Mouse (Mus musculus) midbrain, embryonic 15.5 days (tissue): ENCODE results near the gene Gh. TPM values are rescaled to one million over a fixed set of nuclear protein-coding genes. Genes with fewer than 3 reads are reported as not detected.
A peak's percentile ranks its signal among the peaks of the same experiment; 100 is the strongest.

Source experiments
- ATAC-seq: fragments of 200-750 bp; cut with Nextera tagmentation; replicated peaks from 2 replicates; pipeline ENCODE4 v1.8.0; 2017; ENCODE audit warnings: moderate TSS enrichment
- H3K27ac ChIP-seq: fragments of 300-500 bp; sonication (generic); 2 replicates; pipeline ENCODE4 v1.5.1; 2015; ENCODE audit warnings: mild to moderate bottlenecking, inconsistent platforms
- H3K27me3 ChIP-seq: fragments of 300-500 bp; sonication (generic); replicated peaks from 2 replicates; pipeline ENCODE4 v1.6.1; 2015; ENCODE audit warnings: inconsistent platforms
- H3K36me3 ChIP-seq: fragments of 300-500 bp; sonication (generic); replicated peaks from 2 replicates; pipeline ENCODE4 v1.6.1; 2015; ENCODE audit warnings: inconsistent platforms
- H3K4me1 ChIP-seq: fragments of 300-500 bp; sonication (generic); 2 replicates; pipeline ENCODE4 v1.6.1; 2015; ENCODE audit warnings: inconsistent platforms
- H3K4me2 ChIP-seq: fragments of 300-500 bp; sonication (generic); 2 replicates; pipeline ENCODE4 v1.6.1; 2015; ENCODE audit warnings: inconsistent platforms, mild to moderate bottlenecking, moderate library complexity
- H3K4me3 ChIP-seq: fragments of 300-500 bp; sonication (generic); 2 replicates; pipeline ENCODE4 v1.5.1; 2015; ENCODE audit warnings: mild to moderate bottlenecking, inconsistent platforms
- H3K9ac ChIP-seq: fragments of 300-500 bp; sonication (generic); 2 replicates; pipeline ENCODE4 v1.6.1; 2015; ENCODE audit warnings: mild to moderate bottlenecking, inconsistent platforms
- H3K9me3 ChIP-seq: fragments of 300-500 bp; sonication (generic); 2 replicates; pipeline ENCODE4 v1.6.1; 2016; ENCODE audit warnings: inconsistent platforms
- WGBS: fragments of 180-500 bp; shearing (Covaris S2); methylation state at CpG from one replicate; pipeline ENCODE4 v1.1.7; 2015; ENCODE audit warnings: mixed read lengths; 5-methylcytosine and 5-hydroxymethylcytosine counted together
- polyA plus RNA-seq: library from polyadenylated mRNA; unstranded; fragments of >200 nt; fragmentation: Nextera tagmentation; extraction: Ambion mirVana; gene quantifications from 2 replicates; pipeline ENCODE4 v1.2.1, GENCODE M21; 2015

The Gh gene
- polyA plus RNA-seq, 1 experiment from 2014 or later, result not detected

DNA sequence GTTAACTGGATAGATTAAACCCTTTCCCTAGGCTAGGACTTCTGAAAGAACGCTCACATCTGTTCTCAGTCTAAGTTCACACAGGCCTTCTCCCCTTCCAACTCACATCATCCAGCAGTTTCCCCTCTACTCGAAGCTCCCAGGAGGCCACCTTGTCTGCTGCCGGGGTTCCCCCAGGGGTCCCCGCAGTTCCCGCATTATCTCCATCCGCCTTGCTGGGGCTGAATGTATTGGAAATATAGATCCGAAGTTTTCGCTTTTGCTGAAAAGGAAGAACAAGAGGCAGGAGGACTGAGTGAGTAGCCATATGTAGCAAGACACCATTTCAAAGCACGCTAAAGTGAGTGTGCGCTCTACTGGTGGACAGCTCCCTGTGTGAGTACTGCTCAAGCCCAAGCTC lies 35.2 kb downstream of the Gh start:
- H3K9ac ChIP-seq, result no peak overlapping the region
- ATAC-seq, result no peak

DNA sequence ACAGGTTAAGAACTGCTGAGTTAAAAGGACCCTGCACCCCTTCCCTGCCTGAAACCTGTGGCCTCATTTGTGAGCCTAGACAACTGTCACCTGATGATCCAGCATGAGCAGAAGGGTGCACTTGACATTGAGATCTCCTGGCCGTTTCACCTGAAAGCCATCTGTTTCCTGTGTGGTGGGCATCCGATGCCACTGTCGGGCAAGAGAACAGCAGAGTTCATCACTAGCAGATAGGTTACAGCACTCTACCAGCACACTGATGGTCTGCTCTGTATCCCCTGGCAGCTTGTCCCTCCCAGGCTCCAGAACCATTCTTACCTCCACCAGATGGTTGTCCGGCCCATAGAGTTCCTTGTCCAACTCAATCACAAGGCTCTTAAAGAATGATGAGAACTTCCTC lies 36.1 kb downstream of the Gh start:
- H3K4me3 ChIP-seq, result no peak overlapping the region
- H3K4me2 ChIP-seq, result no peak overlapping the region
- H3K4me1 ChIP-seq, result peaks cover 25% of the 10 kb centered on the region
- H3K9ac ChIP-seq, result no peak overlapping the region
- 96% methylated on average over 4 of the region's 4 CpGs for WGBS
- H3K27ac ChIP-seq, result no peak overlapping the region
- no peaks in the 10 kb centered on the region for H3K9me3 ChIP-seq
- no peak for ATAC-seq
- peaks cover 40% of the 10 kb centered on the region for H3K36me3 ChIP-seq
- H3K27me3 ChIP-seq, result no peaks in the 10 kb centered on the region

More for the DNA sequence above, 35.2 kb downstream of the Gh start:
- peaks cover 39% of the 10 kb centered on the region for H3K36me3 ChIP-seq
- H3K4me1 ChIP-seq, result peaks cover 33% of the 10 kb centered on the region
- H3K4me2 ChIP-seq, result no peak overlapping the region
- H3K4me3 ChIP-seq, result no peak overlapping the region
- no peaks in the 10 kb centered on the region for H3K27me3 ChIP-seq
- no peaks in the 10 kb centered on the region for H3K9me3 ChIP-seq
- WGBS, result 93% methylated on average over 10 of the region's 10 CpGs
- H3K27ac ChIP-seq, result no peak overlapping the region

DNA sequence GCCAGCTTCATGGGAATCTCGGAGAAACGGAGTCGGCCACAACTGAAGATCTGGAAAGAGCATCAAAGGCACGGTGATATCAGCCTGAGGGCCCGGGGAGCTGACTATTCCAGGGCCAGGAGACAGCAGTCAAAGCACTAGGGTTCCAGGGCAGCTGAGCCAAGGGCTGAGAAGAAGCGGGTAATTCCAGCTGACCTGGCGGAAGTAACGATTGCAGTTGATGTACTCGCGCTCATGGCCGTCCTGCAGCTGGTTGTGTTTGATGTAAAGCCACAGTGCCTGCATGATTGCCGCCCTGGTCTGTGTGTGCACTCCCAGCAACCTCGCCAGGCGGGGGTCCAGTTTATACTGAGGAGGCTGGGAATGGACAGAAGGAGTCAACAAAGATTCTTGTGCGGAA lies 36.7 kb downstream of the Gh start:
- no peak for ATAC-seq
- no peak overlapping the region for H3K4me3 ChIP-seq
- peaks cover 40% of the 10 kb centered on the region for H3K36me3 ChIP-seq
- H3K9me3 ChIP-seq, result no peaks in the 10 kb centered on the region
- no peak overlapping the region for H3K4me2 ChIP-seq
- H3K9ac ChIP-seq, result no peak overlapping the region
- H3K4me1 ChIP-seq, result peaks cover 20% of the 10 kb centered on the region
- no peaks in the 10 kb centered on the region for H3K27me3 ChIP-seq
- no peak overlapping the region for H3K27ac ChIP-seq
- WGBS, result 96% methylated on average over 15 of the region's 15 CpGs

DNA sequence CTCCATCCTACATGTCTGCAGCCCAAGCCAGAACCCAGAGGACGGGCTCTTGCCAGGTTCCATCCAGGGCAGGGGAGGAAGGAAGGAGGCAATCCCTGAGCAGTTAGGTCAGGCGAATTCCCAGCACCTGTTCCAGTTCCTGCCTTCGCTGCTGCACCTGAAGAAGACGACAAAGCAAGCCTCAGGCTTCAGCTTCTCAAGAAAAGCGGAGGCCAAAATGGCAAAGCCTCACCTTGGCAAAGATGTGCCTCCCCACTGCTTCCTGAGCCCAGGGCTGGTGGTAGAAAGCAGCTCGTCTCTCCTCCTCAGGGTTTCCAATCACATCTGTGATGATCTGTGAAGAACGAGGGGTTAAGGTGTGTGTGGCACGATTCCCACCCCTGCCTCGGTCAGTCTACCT lies 37.7 kb downstream of the Gh start:
- 92% methylated on average over 9 of the region's 9 CpGs for WGBS

DNA sequence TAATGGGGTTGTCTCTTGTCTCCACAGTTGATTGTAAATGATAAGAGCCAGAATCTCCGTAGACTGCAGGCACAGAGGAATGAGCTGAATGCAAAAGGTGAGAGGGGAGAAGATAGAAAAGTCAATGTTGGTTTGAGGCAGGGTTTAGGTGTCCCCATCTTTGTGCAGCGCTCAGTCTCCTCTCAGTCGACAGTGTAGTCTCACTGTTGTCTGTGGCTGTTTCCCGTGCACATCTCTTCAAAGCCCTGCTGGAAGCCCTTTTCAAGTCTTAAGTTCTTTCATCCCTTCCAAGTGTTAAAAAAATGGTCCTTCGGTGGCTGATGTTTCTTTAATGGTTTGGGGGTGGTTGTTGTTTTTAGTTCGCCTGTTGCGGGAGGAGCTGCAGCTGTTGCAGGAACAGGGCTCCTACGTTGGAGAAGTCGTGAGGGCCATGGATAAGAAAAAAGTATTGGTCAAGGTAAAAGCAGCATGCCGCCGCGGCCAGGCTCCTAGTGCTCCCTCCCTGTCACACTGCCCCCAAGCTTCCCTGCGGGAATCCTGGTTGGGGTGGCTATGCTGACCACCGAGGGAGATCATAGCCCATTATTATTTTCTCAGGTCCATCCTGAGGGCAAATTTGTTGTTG lies 40.7 kb downstream of the Gh start:
- Histone ChIP-seq H3K9ac (no peak overlapping the region), H3K4me3 (no peak overlapping the region), H3K4me2 (no peak overlapping the region), H3K27me3 (no peaks in the 10 kb centered on the region), H3K36me3 (peaks cover 38% of the 10 kb centered on the region), H3K4me1 (peaks cover 14% of the 10 kb centered on the region), H3K9me3 (no peaks in the 10 kb centered on the region), H3K27ac (no peak overlapping the region)
- no peak for ATAC-seq
- WGBS, result 83% methylated on average over 14 of the region's 14 CpGs

More for the DNA sequence above, 37.7 kb downstream of the Gh start:
- H3K27ac ChIP-seq, result no peak overlapping the region
- H3K9ac ChIP-seq, result no peak overlapping the region
- H3K36me3 ChIP-seq, result peaks cover 40% of the 10 kb centered on the region
- H3K4me2 ChIP-seq, result no peak overlapping the region
- H3K9me3 ChIP-seq, result no peaks in the 10 kb centered on the region
- H3K27me3 ChIP-seq, result no peaks in the 10 kb centered on the region
- no peak overlapping the region for H3K4me3 ChIP-seq
- ATAC-seq, result no peak
- H3K4me1 ChIP-seq, result peaks cover 13% of the 10 kb centered on the region

DNA sequence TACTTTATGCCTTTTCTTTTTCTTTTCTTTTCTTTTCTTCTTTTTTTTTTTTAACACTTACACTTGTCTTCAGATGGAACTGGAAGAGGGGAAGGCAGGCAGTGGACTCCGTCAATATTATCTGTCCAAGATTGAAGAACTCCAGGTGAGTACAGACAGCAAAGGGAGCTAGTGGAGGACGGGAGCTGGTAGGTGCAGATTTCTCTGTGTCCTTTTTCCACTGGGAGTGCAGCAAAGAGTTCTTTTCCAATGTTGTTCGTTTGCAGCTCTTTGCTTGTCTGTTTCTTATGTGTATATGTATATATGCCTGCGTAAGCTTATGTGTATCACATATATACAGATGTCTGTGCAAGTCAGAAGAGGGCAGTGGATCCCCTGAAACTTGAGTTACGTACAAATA lies 44.9 kb downstream of the Gh start:
- Histone ChIP-seq H3K36me3 (peaks cover 20% of the 10 kb centered on the region; the same call in 1 of the 2 replicates), H3K9me3 (no peaks in the 10 kb centered on the region), H3K4me3 (peak overlapping the region; percentile 70), H3K4me1 (peaks cover 23% of the 10 kb centered on the region), H3K4me2 (peak overlapping the region; percentile 89), H3K27ac (no peak overlapping the region), H3K27me3 (no peaks in the 10 kb centered on the region), H3K9ac (peak overlapping the region; percentile 71)
- ATAC-seq, result no peak
- WGBS, result 77% methylated on average over 5 of the region's 5 CpGs

DNA sequence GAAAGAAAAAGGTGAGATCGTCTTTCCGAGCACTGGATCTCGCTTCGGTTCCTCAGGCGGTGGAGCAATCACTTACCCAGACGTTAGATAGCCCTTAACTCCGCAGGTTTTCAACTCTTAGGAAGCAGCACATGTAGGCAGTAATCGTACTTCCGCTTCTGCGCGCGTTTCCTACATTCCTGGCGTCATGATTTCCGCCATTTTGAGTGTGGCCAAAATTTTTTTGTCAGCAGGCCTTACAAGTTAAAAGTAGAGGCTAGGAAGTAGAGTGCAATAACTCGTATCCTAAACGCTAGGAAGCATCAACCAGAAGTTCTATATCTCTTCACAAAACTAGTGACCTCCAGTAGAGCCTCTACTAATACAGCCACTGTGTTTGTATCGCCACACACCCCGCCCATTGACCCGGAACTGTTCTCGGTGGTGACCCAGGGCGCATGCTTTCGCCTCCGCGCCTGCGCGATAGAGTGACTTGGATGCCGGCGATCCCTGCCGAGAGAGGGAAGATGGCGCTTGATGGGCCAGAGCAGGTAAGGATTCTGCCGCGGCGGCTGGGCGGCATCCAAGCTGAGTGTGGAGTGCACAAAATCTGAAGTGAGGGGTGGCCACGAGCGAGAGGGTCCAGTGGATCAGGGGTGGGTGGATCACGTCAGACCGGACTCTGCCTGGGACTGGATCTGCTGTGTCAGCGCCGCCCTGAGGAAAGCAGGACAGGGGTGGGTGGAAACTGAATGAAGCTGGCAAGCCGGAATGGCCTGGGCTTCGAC lies 45.8 kb downstream of the Gh start, which contains the start of the genes Ftsj3 and Psmc5:
TSS of gene Ftsj3 (minus strand) at position 395 of the 767 bp plus-strand sequence.
TSS of gene Psmc5 (plus strand) at position 470 of the 767 bp plus-strand sequence.
- 0% methylated on average over 42 of the region's 42 CpGs for WGBS
- peak within 1 kb of the TSS; percentile 71 for H3K9ac ChIP-seq
- H3K9me3 ChIP-seq, result no peaks in the 10 kb centered on the region
- H3K36me3 ChIP-seq, result peaks cover 25% of the 10 kb centered on the region
- peaks cover 23% of the 10 kb centered on the region for H3K4me1 ChIP-seq
- H3K27ac ChIP-seq, result peak within 1 kb of the TSS; percentile 84
- peak within 1 kb of the TSS; percentile 70 for H3K4me3 ChIP-seq
- ATAC-seq, result peak; percentile 94
- H3K27me3 ChIP-seq, result no peaks in the 10 kb centered on the region
- H3K4me2 ChIP-seq, result peak within 1 kb of the TSS; percentile 89

DNA sequence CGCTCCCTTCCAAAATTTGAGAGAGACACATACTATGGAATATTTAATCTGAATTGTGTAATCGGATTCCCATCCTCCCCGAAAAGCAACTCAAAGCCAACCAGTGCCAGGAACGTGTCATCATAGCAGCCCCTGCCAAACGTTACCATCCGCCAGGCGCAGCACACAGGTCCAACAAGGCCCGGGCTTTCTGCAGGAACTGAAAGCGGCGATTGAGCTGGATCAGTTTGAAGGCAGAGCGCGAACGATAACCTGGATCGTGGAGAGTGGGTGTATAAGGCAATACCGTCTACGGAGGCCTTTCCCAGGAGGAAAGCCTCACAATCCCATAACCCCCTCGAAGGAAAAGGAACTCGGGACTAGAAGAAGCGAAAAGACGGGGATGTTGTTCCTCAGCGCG lies 46.5 kb downstream of the Gh start:
- 0 out of 2 replicates have a peak overlapping the region, but pooled peaks have one; percentile 2 for H3K27ac ChIP-seq
- H3K27me3 ChIP-seq, result no peaks in the 10 kb centered on the region
- no peaks in the 10 kb centered on the region for H3K9me3 ChIP-seq
- 4% methylated on average over 22 of the region's 22 CpGs for WGBS
- no peak; the same call in 1 of the 2 replicates for ATAC-seq
- peaks cover 32% of the 10 kb centered on the region for H3K36me3 ChIP-seq
- peak overlapping the region; percentile 42 for H3K9ac ChIP-seq
- H3K4me1 ChIP-seq, result peaks cover 23% of the 10 kb centered on the region
- peak overlapping the region; percentile 89 for H3K4me2 ChIP-seq
- H3K4me3 ChIP-seq, result peak overlapping the region; percentile 70

DNA sequence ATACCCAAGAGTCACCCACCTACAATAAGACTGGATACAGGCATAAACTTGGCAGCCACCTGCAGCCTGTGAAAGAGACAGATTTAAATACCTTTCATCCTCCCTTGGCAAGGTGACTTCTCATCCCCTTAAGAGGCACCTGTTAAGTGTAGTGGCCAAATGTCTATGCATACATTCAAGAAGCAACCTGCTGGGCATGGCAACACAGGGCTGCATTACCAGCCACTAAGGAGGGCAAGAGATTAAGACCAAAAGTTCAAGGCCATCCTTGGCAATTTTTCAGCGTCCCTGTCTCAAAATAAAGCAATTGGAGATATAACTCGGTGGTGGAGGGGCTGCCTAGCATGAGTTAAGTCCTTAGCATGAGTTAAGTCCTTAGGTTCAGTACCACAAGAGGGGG lies 46.9 kb downstream of the Gh start:
- Histone ChIP-seq H3K9ac (peak overlapping the region; percentile 42; the same call in 1 of the 2 replicates), H3K27ac (no peak overlapping the region), H3K27me3 (no peaks in the 10 kb centered on the region), H3K4me2 (peak overlapping the region; percentile 89), H3K4me3 (peak overlapping the region; percentile 70), H3K36me3 (peaks cover 36% of the 10 kb centered on the region), H3K4me1 (peaks cover 23% of the 10 kb centered on the region), H3K9me3 (no peaks in the 10 kb centered on the region)
- 25% methylated on average over 2 of the region's 2 CpGs for WGBS
- no peak for ATAC-seq

Other genes starting within 250 kb of the Gh start
- 7.1 and 7.7 TPM in 2 replicates for gene Taco1, start 235.8 kb downstream of the Gh start, polyA plus RNA-seq
- 13.7 and 14.9 TPM in 2 replicates for gene Map3k3, start 217.3 kb downstream of the Gh start, polyA plus RNA-seq
- gene Gm10840, start 141.0 kb downstream of the Gh start, polyA plus RNA-seq, result 0.72 TPM in 1 of 2 replicates, not detected in the other
- 167 and 179 TPM in 2 replicates for gene Limd2, start 141.0 kb downstream of the Gh start, polyA plus RNA-seq
- gene Strada, start 99.7 kb downstream of the Gh start, polyA plus RNA-seq, result 28.1 and 29.1 TPM in 2 replicates
- 109 and 111 TPM in 2 replicates for gene Ccdc47, start 85.5 kb downstream of the Gh start, polyA plus RNA-seq
- gene Ddx42, start 84.9 kb downstream of the Gh start, polyA plus RNA-seq, result 89.1 and 93.6 TPM in 2 replicates
- 33.0 and 34.1 TPM in 2 replicates for gene Ftsj3, start 45.8 kb downstream of the Gh start, polyA plus RNA-seq
- gene Psmc5, start 45.7 kb downstream of the Gh start, polyA plus RNA-seq, result 297 and 300 TPM in 2 replicates
- 10.9 and 11.5 TPM in 2 replicates for gene Smarcd2, start 28.9 kb downstream of the Gh start, polyA plus RNA-seq
- 0.12 and 0.20 TPM in 2 replicates for gene Tcam1, start 25.2 kb downstream of the Gh start, polyA plus RNA-seq
- gene Cd79b, start 12.9 kb upstream of the Gh start, polyA plus RNA-seq, result 1.1 and 1.4 TPM in 2 replicates
- gene Scn4a, start 51.4 kb upstream of the Gh start, polyA plus RNA-seq, result not detected in 2 replicates
- gene Prr29, start 63.6 kb upstream of the Gh start, polyA plus RNA-seq, result not detected in 2 replicates
- gene Icam2, start 86.2 kb upstream of the Gh start, polyA plus RNA-seq, result 18.2 and 19.1 TPM in 2 replicates
- 6.0 and 7.6 TPM in 2 replicates for gene Ern1, start 186.0 kb upstream of the Gh start, polyA plus RNA-seq